Mouse (Mus musculus) embryonic facial prominence, embryonic 15.5 days (tissue): ENCODE results near the gene Tnfaip3. TPM values are rescaled to one million over a fixed set of nuclear protein-coding genes. Genes with fewer than 3 reads are reported as not detected.

ENCODE experiments used
- ATAC-seq: fragments of 200-750 bp; cut with Nextera tagmentation; 2 replicates; pipeline ENCODE4 v1.8.0; 2017; ENCODE audit warnings: low read depth, moderate TSS enrichment; ENCODE audit not compliant: insufficient number of reproducible peaks, low FRiP score, low TSS enrichment
- H3K27ac ChIP-seq: fragments of 300-500 bp; sonication (generic); replicated peaks from 2 replicates; pipeline ENCODE4 v1.5.1; 2015; ENCODE audit warnings: mild to moderate bottlenecking, inconsistent platforms
- H3K27me3 ChIP-seq: fragments of 300-500 bp; sonication (generic); 2 replicates; pipeline ENCODE4 v1.6.1; 2015; ENCODE audit warnings: inconsistent platforms
- H3K36me3 ChIP-seq: fragments of 300-500 bp; sonication (generic); 2 replicates; pipeline ENCODE4 v1.6.1; 2015; ENCODE audit warnings: mild to moderate bottlenecking, inconsistent platforms
- H3K4me1 ChIP-seq: fragments of 300-500 bp; sonication (generic); 2 replicates; pipeline ENCODE4 v1.6.1; 2015; ENCODE audit warnings: inconsistent platforms
- H3K4me2 ChIP-seq: fragments of 300-500 bp; sonication (generic); replicated peaks from 2 replicates; pipeline ENCODE4 v1.6.1; 2015; ENCODE audit warnings: mild to moderate bottlenecking, inconsistent platforms
- H3K4me3 ChIP-seq: fragments of 300-500 bp; sonication (generic); replicated peaks from 2 replicates; pipeline ENCODE4 v1.5.1; 2015; ENCODE audit warnings: mild to moderate bottlenecking, inconsistent platforms
- H3K9ac ChIP-seq: fragments of 300-500 bp; sonication (generic); 2 replicates; pipeline ENCODE4 v1.6.1; 2015; ENCODE audit warnings: inconsistent platforms
- H3K9me3 ChIP-seq: fragments of 300-500 bp; sonication (generic); replicated peaks from 2 replicates; pipeline ENCODE4 v1.6.1; 2016; ENCODE audit warnings: inconsistent platforms
- WGBS: fragments of 180-500 bp; shearing (Covaris S2); methylation state at CpG from one replicate; pipeline ENCODE4 v1.1.7; 2015; 5-methylcytosine and 5-hydroxymethylcytosine counted together
- polyA plus RNA-seq: library from polyadenylated mRNA; unstranded; fragments of >200 nt; fragmentation: Nextera tagmentation; extraction: Ambion mirVana; gene quantifications from 2 replicates; pipeline ENCODE4 v1.2.1, GENCODE M21; 2015

Gene Tnfaip3
- polyA plus RNA-seq, 1 experiment from 2014 or later = 4.2 TPM

DNA sequence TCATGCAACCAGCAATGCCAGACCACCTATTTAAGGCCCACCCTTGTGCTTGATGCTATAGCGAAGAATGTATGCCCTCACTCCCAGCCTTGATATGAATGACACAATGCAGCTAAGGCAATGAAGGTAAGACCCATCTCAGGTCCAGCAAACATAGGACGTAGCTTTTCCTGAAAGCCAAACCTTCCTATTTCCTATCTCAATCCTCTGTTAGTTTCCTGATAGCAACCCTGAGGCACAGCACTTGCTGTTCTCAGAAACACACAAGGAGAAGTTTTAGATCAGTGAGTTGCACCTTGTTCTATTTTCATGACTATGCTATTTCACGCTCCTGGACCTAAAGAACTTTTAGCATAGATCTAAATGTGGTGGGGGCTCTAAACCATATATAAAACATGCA is 2.1 kb downstream of the Tnfaip3 start:
- Histone ChIP-seq H3K4me2 (no peak overlapping the region), H3K9me3 (no peaks in the 10 kb centered on the region), H3K4me1 (peaks cover 11% of the 10 kb centered on the region), H3K27ac (no peak overlapping the region), H3K36me3 (no peaks in the 10 kb centered on the region), H3K4me3 (no peak overlapping the region), H3K9ac (no peak overlapping the region), H3K27me3 (no peaks in the 10 kb centered on the region; the same call in 1 of the 2 replicates)
- no peak for ATAC-seq
- 90% methylated on average over 3 of the region's 3 CpGs for WGBS

DNA sequence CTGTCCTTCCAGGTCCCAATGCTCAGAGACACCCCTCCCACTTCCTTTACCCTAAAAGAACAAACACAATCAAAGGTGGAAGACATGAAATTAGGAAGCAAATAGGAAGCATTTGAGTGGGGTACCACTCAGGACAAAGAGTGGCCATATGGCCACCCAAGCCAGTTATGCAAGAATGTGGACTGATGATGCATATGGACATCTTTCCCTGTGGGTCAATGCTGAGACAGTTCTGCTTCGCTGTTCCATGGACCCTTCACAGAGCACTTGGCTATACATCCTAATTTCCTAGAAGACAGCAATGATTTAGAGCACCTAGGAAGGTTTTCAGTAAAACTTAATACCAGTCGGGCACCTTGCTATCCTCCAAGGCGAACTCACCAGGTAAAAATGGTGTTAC is 2.8 kb downstream of the Tnfaip3 start:
- H3K4me2 ChIP-seq = no peak overlapping the region
- no peaks in the 10 kb centered on the region for H3K9me3 ChIP-seq
- H3K9ac ChIP-seq = no peak overlapping the region
- H3K27ac ChIP-seq = no peak overlapping the region
- 89% methylated on average over 3 of the region's 3 CpGs for WGBS
- H3K4me1 ChIP-seq = peaks cover 11% of the 10 kb centered on the region
- no peaks in the 10 kb centered on the region for H3K36me3 ChIP-seq
- no peaks in the 10 kb centered on the region; the same call in 1 of the 2 replicates for H3K27me3 ChIP-seq
- H3K4me3 ChIP-seq = no peak overlapping the region
- ATAC-seq = no peak

DNA sequence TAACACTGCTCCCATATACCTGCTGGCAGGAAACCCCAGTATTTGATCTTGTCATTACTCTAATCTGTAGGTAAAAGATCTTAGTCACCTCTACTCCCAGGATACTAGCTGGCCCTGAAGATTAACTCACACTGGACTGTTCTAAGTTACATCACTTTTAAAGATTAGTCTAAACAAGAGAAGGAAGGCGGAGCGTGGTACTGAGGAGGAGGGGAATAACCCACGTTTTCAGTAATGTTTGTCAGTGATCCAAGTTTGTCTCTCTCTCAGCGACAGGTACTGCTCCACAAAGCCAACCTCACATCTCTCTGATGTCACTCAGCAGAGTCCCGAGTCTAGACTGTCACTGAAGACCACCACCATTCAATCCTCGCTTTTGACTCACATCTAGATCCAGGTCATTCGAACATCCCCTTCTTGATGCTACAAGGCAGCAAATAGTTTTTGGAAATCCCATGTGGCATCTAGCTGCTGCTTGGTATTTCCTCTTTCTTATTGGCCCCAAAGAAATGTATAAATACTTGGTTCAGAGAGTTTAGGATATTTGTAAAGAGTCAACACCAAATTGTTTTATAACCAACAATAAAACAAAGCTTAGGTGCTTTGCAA is 3.5 kb downstream of the Tnfaip3 start:
- H3K9ac ChIP-seq = no peak overlapping the region
- ATAC-seq = no peak
- H3K36me3 ChIP-seq = no peaks in the 10 kb centered on the region
- no peak overlapping the region for H3K27ac ChIP-seq
- H3K4me1 ChIP-seq = peaks cover 11% of the 10 kb centered on the region
- H3K9me3 ChIP-seq = no peaks in the 10 kb centered on the region
- no peak overlapping the region for H3K4me2 ChIP-seq
- H3K27me3 ChIP-seq = no peaks in the 10 kb centered on the region
- no peak overlapping the region for H3K4me3 ChIP-seq
- 76% methylated on average over 7 of the region's 7 CpGs for WGBS

DNA sequence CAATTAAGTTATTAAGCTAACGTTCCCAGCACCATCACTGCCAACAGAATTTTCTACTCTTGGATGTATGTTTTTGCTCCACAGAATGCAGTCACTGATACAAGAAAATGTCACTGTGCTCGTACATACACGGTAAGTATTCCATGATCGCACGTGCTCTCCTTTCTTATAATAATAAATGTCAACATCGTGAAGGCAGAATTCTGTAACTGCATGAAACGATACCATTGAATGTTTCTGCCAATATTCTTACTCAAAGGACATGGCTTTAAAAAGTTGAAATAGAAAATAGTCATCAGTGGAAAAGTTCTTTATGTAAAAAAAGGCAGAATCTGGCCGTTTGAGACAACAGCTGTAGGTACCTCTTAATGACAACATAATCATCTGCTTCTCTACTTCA is 5.0 kb downstream of the Tnfaip3 start:
- WGBS = 69% methylated on average over 8 of the region's 8 CpGs
- 0 out of 2 replicates have a peak, but pooled peaks cover 3% of the 10 kb centered on the region for H3K4me1 ChIP-seq
- H3K9ac ChIP-seq = no peak overlapping the region
- H3K27ac ChIP-seq = no peak overlapping the region
- H3K9me3 ChIP-seq = no peaks in the 10 kb centered on the region
- no peaks in the 10 kb centered on the region for H3K27me3 ChIP-seq
- peaks cover 5% of the 10 kb centered on the region; the same call in 1 of the 2 replicates for H3K36me3 ChIP-seq
- no peak for ATAC-seq
- H3K4me3 ChIP-seq = no peak overlapping the region
- H3K4me2 ChIP-seq = no peak overlapping the region

DNA sequence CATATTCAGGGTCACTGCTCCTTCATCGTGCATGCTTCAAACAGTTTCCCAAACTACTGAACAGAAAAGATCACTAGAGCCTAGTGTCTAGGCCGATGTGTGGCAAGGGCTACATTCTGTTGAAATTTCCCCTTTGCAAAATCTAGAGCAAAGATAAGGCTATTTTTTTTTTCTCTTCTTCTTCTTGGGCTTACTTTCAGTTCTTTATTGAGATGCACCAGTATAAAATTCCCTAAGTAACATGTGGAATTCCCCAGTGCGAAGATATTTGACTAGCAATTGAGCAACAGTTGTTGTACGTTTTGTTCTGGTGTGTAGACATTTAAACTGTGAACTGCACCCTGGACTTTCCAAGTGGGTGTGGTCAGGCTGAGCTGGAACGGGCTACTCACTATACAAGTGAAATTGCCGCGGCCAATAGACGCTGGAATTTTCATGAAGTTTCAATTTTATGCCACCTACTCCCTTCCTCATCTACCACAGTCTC is 6.2 kb downstream of the Tnfaip3 start:
- H3K9ac ChIP-seq = no peak overlapping the region
- 0 out of 2 replicates have a peak, but pooled peaks cover 3% of the 10 kb centered on the region for H3K4me1 ChIP-seq
- H3K4me2 ChIP-seq = no peak overlapping the region
- H3K27ac ChIP-seq = no peak overlapping the region
- no peaks in the 10 kb centered on the region for H3K9me3 ChIP-seq
- H3K36me3 ChIP-seq = peaks cover 17% of the 10 kb centered on the region; the same call in 1 of the 2 replicates
- 67% methylated on average over 8 of the region's 8 CpGs for WGBS
- no peak overlapping the region for H3K4me3 ChIP-seq
- ATAC-seq = no peak
- H3K27me3 ChIP-seq = no peaks in the 10 kb centered on the region

DNA sequence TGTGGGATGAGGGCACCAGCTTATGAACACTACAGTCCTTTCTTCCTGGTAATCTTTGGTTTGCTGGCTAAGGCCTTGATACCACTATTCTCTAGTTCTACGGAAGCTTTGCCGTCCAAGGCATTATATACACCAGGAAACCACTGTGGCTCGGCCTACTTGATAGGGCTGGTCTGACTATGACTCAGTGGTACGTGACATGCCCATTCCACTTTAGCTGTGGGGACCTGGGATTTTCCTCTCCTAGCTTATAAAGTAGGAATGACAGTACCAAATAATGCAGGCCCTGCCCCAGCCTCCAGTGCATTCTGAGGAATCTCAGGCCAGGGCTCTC is 6.9 kb downstream of the Tnfaip3 start:
- Histone ChIP-seq H3K36me3 (peaks cover 23% of the 10 kb centered on the region), H3K4me3 (no peak overlapping the region), H3K27ac (no peak overlapping the region), H3K27me3 (no peaks in the 10 kb centered on the region), H3K4me1 (0 out of 2 replicates have a peak, but pooled peaks cover 3% of the 10 kb centered on the region), H3K9me3 (no peaks in the 10 kb centered on the region), H3K4me2 (no peak overlapping the region), H3K9ac (no peak overlapping the region)
- no peak for ATAC-seq
- WGBS = 89% methylated on average over 4 of the region's 4 CpGs

DNA sequence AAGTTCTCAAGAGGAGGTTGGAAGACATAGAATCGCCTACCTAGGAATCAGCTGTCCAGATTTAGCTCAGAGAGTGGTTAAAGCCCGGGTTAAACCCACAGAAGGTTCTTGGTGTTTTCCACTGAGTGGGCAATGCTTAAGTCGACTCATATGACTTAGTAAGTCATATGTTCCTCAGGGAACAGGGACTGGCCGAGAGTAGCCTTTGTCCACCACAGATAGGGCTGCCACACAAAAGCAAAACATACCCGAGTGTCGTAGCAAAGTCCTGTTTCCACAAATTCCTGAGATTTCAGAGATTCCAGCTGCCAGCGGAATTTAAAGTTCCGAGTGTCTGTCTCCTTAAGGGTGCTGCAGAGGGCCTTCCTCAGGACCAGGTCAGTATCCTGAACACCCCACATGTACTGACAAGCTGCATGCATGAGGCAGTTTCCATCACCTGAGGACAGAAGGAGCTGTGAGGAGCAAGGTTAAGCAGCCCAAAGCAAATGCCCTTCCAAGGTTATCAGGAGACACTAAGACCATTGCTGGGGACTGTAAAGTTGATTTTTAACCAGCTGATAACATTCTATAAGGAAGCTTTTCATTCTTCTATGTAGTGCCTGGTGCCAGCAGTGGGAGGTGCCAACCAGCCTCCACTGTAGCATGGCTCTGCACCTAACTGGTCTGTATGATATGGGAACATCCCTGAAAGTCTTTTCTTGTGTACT is 7.4 kb downstream of the Tnfaip3 start:
- no peaks in the 10 kb centered on the region for H3K9me3 ChIP-seq
- WGBS = 67% methylated on average over 8 of the region's 8 CpGs

DNA sequence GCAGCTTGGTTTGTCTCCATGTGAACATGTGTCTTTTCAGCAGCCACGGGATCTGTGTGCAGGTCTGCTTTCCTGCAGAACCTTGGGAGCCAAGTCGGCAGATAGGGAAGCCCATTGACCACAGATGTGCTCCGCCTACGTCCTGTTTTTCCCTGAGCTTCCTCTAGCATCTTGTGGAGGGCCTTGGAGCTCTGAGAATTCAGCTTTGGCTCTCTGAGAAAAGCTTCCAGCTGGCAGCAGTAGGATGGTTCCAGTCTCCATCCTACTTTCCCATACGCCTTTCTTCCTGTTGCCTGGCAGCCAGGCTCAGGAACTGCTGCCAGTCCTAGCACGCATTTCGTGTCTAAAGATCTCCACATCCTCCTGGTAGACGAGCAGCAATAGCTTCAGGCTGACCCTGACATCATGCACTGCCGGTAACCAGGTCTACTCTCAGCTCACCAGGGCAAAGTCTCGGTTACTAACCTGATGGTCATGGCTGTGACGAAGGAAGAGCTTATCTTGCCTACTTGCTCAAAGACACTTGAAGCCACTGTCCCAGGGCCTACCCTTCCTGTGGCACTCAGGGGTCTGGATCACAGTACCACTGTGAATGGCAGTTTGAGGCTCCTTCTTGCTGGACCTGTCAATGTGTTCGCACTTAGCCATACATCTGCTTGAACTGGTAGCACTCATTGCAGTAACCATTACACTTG is 13.2 kb downstream of the Tnfaip3 start:
- no peaks in the 10 kb centered on the region for H3K9me3 ChIP-seq
- WGBS = 82% methylated on average over 12 of the region's 12 CpGs
- no peaks in the 10 kb centered on the region for H3K4me1 ChIP-seq
- no peaks in the 10 kb centered on the region for H3K27me3 ChIP-seq
- peaks cover 46% of the 10 kb centered on the region for H3K36me3 ChIP-seq
- H3K4me2 ChIP-seq = no peak overlapping the region
- no peak overlapping the region for H3K9ac ChIP-seq
- no peak overlapping the region for H3K27ac ChIP-seq
- no peak overlapping the region for H3K4me3 ChIP-seq
- no peak for ATAC-seq

More for the DNA sequence above, 7.4 kb downstream of the Tnfaip3 start:
- Histone ChIP-seq H3K4me3 (no peak overlapping the region), H3K4me2 (no peak overlapping the region), H3K36me3 (peaks cover 26% of the 10 kb centered on the region), H3K27me3 (no peaks in the 10 kb centered on the region), H3K9ac (no peak overlapping the region), H3K27ac (no peak overlapping the region), H3K4me1 (0 out of 2 replicates have a peak, but pooled peaks cover 3% of the 10 kb centered on the region)
- no peak for ATAC-seq

DNA sequence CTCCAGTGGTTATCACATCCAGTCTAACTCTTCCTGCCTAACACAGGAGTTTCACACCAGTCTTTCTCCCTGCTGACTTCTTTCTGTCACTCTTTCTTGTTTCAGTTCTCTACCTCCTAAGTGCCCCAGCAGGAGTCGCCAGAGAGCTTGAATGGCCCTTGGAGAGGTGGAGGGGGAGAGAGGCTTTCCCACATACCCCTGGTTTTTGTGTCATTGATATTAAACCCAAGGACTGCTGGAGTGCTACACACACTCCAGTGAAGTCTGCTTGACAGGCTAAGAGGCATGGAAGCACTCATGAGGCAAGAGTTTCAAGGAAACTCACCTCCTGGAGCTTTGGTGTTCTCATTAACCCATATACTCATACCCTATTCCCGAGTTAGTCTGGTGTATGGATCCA is 16.0 kb downstream of the Tnfaip3 start:
- H3K27ac ChIP-seq = no peak overlapping the region
- H3K9ac ChIP-seq = no peak overlapping the region
- H3K4me3 ChIP-seq = no peak overlapping the region
- H3K4me2 ChIP-seq = no peak overlapping the region
- H3K27me3 ChIP-seq = no peaks in the 10 kb centered on the region
- WGBS = 81% methylated on average over 2 of the region's 2 CpGs
- ATAC-seq = no peak
- no peaks in the 10 kb centered on the region for H3K4me1 ChIP-seq
- H3K9me3 ChIP-seq = no peaks in the 10 kb centered on the region
- H3K36me3 ChIP-seq = peaks cover 32% of the 10 kb centered on the region

DNA sequence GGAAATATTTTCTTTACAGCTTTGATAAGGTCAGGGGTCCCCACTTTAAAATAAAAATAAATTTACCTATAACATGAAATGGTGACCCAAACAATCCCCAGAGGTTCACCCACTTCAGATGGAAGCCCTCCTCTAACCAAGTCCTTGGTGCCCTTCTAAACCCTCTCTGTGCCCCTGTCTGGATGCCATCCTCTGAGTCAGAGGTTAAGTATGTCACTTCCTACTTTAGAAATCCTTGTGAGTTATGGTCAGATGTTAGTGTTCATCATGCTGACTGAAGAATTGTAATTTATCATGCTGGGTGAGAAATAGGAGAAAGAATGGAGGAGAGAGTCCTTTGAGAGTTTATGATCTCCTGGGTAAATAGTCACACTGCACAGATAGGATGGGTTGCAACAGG is 19.1 kb downstream of the Tnfaip3 start:
- no peak overlapping the region for H3K9ac ChIP-seq
- no peaks in the 10 kb centered on the region for H3K4me1 ChIP-seq
- H3K9me3 ChIP-seq = no peaks in the 10 kb centered on the region
- no peaks in the 10 kb centered on the region for H3K27me3 ChIP-seq
- no peak overlapping the region for H3K4me3 ChIP-seq
- H3K27ac ChIP-seq = no peak overlapping the region
- peaks cover 3% of the 10 kb centered on the region; the same call in 1 of the 2 replicates for H3K36me3 ChIP-seq
- H3K4me2 ChIP-seq = no peak overlapping the region
- no peak for ATAC-seq

DNA sequence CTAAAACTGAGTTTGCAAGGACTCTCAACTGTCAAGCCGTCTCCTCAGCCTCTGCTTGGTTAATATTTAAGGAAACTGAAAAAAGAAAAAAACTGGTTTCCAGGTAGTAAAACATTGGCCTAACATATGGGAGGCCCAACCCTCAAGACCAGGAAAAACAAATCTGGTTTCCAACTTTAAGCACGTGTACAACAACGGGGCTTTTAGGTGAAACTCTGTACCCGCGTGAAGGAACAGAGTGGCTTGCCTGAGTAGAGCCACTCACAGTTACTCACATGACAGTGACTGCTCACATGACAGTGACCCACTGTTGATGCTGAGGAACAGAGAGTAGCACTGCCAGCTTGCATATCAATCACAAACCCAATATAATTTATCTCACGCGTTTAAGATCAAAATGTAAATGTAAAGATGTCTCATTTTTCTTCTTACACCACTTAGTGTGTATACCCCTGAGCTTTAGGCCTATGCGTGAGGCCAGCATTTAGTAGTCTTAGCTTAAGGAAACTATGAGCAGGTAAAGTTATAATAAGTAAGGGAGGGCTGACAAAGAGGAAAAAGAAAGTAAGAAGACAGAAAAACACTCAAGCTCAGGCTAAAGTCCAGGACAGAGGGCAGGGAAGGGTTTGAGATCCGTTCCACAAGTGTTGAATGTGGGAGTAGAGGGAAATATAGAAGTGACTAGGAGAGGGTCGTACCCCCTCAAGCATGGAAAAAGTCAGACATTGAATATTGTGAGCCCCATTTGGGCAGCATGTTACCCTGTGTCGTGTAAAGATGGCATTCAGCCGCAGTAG is 19.8 kb downstream of the Tnfaip3 start:
- Histone ChIP-seq H3K4me3 (no peak overlapping the region), H3K9me3 (no peaks in the 10 kb centered on the region), H3K27me3 (no peaks in the 10 kb centered on the region), H3K27ac (no peak overlapping the region), H3K4me1 (no peaks in the 10 kb centered on the region), H3K36me3 (no peaks in the 10 kb centered on the region), H3K4me2 (no peak overlapping the region), H3K9ac (no peak overlapping the region)
- ATAC-seq = no peak
- 84% methylated on average over 12 of the region's 12 CpGs for WGBS
